Mouse (Mus musculus): ENCODE results near the gene Chrna1. TPM values are rescaled to one million over a fixed set of nuclear protein-coding genes. Genes with fewer than 3 reads are reported as not detected.

Chrna1 gene
- polyA plus RNA-seq (2011; ENCODE audit: insufficient read length, low read depth, missing spikeins): 0.19 and 0.37 TPM in 2 replicates

- Histone ChIP-seq H3K4me1 (ENCODE audit: control insufficient read depth, insufficient read depth, low read length) (peaks cover 5% of the 10 kb centered on the region; the same call in 1 of the 2 replicates), H3K4me3 (ENCODE audit: insufficient read depth, low read length) (no peak within 1 kb of the TSS), H3K27ac (ENCODE audit: insufficient read depth, low read length) (no peak within 1 kb of the TSS)
- TF ChIP-seq CTCF (IDR thresholded peaks at IDR 0.05; ENCODE audit: borderline replicate concordance, insufficient read depth, low read length): no peak
- TF ChIP-seq POLR2A (IDR thresholded peaks at IDR 0.05; ENCODE audit: low read depth, low read length): no peak
Observed at GRCm38 (mm10) chr2:73580166-73580565, at the start of gene Chrna1. Gene Chrna1 (minus strand): TSS chr2:73580338.

- TF ChIP-seq POLR2A (IDR thresholded peaks at IDR 0.05; ENCODE audit: low read depth, low read length) (no peak), CTCF (IDR thresholded peaks at IDR 0.05; ENCODE audit: borderline replicate concordance, insufficient read depth, low read length) (no peak)
- Histone ChIP-seq H3K4me3 (ENCODE audit: insufficient read depth, low read length) (no peak overlapping the region), H3K4me1 (ENCODE audit: control insufficient read depth, insufficient read depth, low read length) (no peaks in the 10 kb centered on the region), H3K27ac (ENCODE audit: insufficient read depth, low read length) (no peak overlapping the region)
Observed at GRCm38 (mm10) chr2:73618486-73619052, 38.4 kb upstream of the Chrna1 start.

- no peak for TF ChIP-seq CTCF (IDR thresholded peaks at IDR 0.05; ENCODE audit: borderline replicate concordance, insufficient read depth, low read length)
- no peak for TF ChIP-seq POLR2A (IDR thresholded peaks at IDR 0.05; ENCODE audit: low read depth, low read length)
- H3K27ac ChIP-seq (ENCODE audit: insufficient read depth, low read length): no peak overlapping the region
- no peak overlapping the region for H3K4me3 ChIP-seq (ENCODE audit: insufficient read depth, low read length)
- no peaks in the 10 kb centered on the region for H3K4me1 ChIP-seq (ENCODE audit: control insufficient read depth, insufficient read depth, low read length)
Observed at GRCm38 (mm10) chr2:73616434-73617057, 36.4 kb upstream of the Chrna1 start.

DNA sequence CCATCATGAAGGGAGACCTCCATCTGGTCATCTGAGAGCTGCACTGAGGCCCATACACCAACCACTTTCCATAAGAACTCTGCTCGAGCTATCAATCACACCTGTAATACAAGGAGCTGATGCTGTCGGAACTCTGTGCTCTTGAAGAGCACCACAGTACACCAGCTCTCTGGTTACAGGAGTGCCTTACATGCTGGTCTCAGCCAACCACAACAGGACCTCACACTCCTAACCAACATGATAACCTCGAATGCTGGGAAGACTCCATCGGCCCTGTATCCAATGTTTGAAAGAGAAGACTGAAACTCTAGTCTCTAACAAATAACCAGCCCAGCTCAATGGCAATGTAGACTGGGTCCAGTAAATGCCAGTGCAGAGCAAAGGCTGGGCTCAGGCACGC, 35.3 kb upstream of the Chrna1 start:
- TF ChIP-seq POLR2A (IDR thresholded peaks at IDR 0.05; ENCODE audit: low read depth, low read length) (no peak), CTCF (IDR thresholded peaks at IDR 0.05; ENCODE audit: borderline replicate concordance, insufficient read depth, low read length) (no peak)

GRCm38 (mm10) chr2:73614303-73614702, 34.2 kb upstream of the Chrna1 start:
- no peak overlapping the region for H3K27ac ChIP-seq (ENCODE audit: insufficient read depth, low read length)
- no peak overlapping the region for H3K4me3 ChIP-seq (ENCODE audit: insufficient read depth, low read length)
- TF ChIP-seq POLR2A (IDR thresholded peaks at IDR 0.05; ENCODE audit: low read depth, low read length): no peak
- no peak for TF ChIP-seq CTCF (IDR thresholded peaks at IDR 0.05; ENCODE audit: borderline replicate concordance, insufficient read depth, low read length)
- H3K4me1 ChIP-seq (ENCODE audit: control insufficient read depth, insufficient read depth, low read length): no peaks in the 10 kb centered on the region

More for the DNA sequence above, 35.3 kb upstream of the Chrna1 start:
- H3K27ac ChIP-seq (ENCODE audit: insufficient read depth, low read length): no peak overlapping the region
- H3K4me3 ChIP-seq (ENCODE audit: insufficient read depth, low read length): no peak overlapping the region
- H3K4me1 ChIP-seq (ENCODE audit: control insufficient read depth, insufficient read depth, low read length): no peaks in the 10 kb centered on the region

DNA sequence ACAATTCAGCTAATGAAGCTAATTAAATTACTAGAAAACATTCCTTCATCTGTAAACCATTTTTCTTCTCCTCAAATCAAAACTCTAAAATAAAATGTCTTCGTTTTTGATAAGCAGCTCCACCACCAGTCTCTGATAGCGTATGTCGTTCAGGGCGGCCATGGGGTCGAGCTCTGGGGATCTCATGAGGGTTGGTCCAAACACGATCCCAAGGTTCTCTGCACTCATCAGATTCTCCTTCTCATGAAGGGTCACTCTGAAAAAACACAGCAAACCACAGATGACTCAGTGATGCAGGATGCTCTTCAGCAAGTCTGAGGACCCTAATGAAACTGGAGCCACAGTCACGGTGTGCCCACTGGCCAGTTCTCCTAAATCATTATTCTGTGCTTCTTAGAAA, 32.8 kb upstream of the Chrna1 start:
- TF ChIP-seq POLR2A (IDR thresholded peaks at IDR 0.05; ENCODE audit: low read depth, low read length): no peak
- TF ChIP-seq CTCF (IDR thresholded peaks at IDR 0.05; ENCODE audit: borderline replicate concordance, insufficient read depth, low read length): no peak
- no peaks in the 10 kb centered on the region for H3K4me1 ChIP-seq (ENCODE audit: control insufficient read depth, insufficient read depth, low read length)
- H3K4me3 ChIP-seq (ENCODE audit: insufficient read depth, low read length): no peak overlapping the region
- H3K27ac ChIP-seq (ENCODE audit: insufficient read depth, low read length): no peak overlapping the region

DNA sequence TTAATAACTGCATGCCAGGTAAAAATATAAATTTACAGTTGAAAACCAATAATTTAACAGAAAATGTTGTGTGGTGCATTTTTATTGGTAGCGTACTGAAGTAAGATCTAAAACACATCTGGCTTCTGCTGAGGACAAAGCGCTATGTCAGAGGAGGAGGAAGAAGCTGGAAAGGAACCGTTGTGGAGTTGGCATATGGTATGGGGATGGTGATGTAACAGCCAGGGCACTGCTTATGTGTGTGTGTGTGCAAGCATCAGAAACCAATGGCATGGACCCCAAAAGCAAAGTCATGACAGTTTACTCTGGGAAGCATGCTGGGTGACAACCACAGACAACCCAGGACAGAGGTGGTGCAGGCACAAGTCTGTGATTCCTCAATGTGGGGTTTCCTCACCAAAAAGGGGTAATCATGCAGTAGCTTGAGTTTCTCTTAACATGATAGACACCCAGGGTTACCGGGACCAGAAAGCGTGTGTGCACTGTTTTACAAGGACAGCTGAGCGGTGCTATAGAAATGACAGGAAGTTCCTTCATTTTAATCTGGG, 32.3 kb upstream of the Chrna1 start:
- H3K27ac ChIP-seq (ENCODE audit: insufficient read depth, low read length): no peak overlapping the region
- no peak for TF ChIP-seq POLR2A (IDR thresholded peaks at IDR 0.05; ENCODE audit: low read depth, low read length)
- TF ChIP-seq CTCF (IDR thresholded peaks at IDR 0.05; ENCODE audit: borderline replicate concordance, insufficient read depth, low read length): no peak
- no peaks in the 10 kb centered on the region; the same call in 1 of the 2 replicates for H3K4me1 ChIP-seq (ENCODE audit: control insufficient read depth, insufficient read depth, low read length)

DNA sequence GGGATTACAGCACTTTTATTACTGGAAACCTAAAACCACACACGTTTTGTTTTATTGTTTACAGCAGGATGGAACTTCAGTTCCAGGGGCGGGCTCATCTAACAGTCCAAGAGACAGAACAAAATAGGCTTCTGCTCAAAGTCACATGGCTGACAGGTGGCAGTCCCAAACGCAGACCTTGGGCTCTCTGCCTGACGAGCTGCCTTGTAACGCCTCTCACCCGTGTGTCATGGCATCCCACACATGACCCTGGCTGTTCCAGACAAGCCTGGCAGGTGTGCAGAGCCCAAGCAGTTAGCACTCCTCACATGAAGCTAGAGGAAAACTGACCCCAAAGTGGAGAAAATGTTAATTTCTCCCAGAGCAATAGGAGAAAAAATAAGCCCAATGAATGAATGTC, 31.7 kb upstream of the Chrna1 start:
- H3K27ac ChIP-seq (ENCODE audit: insufficient read depth, low read length): no peak overlapping the region
- H3K4me3 ChIP-seq (ENCODE audit: insufficient read depth, low read length): no peak overlapping the region
- no peaks in the 10 kb centered on the region; the same call in 1 of the 2 replicates for H3K4me1 ChIP-seq (ENCODE audit: control insufficient read depth, insufficient read depth, low read length)
- TF ChIP-seq CTCF (IDR thresholded peaks at IDR 0.05; ENCODE audit: borderline replicate concordance, insufficient read depth, low read length): no peak
- no peak for TF ChIP-seq POLR2A (IDR thresholded peaks at IDR 0.05; ENCODE audit: low read depth, low read length)

More for the DNA sequence above, 32.3 kb upstream of the Chrna1 start:
- H3K4me3 ChIP-seq (ENCODE audit: insufficient read depth, low read length): no peak overlapping the region

DNA sequence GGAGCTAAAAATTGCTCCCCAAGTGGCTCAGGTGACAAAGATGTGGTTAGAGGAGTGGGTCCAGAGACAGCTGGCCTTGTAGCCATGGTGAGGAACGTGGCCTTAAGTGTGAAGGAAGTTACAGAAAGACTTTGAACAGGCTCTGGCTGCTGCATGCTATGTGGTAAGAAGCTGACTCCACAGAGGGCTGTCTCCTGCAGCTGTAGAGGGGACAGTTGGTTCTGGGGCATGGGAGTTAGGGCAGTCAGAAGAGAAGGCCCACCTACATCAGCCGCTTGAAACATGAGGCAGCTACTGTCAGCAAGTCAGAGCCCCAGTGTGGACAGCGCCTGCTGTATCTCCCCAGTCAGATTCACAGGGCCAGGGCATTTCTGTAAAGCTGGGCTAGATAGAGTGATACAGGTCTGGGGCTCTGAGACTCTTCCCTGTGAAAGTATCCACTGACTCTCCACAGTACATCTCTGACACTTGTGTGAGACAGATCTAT, 29.6 kb upstream of the Chrna1 start:
- H3K27ac ChIP-seq (ENCODE audit: insufficient read depth, low read length): no peak overlapping the region
- no peak for TF ChIP-seq CTCF (IDR thresholded peaks at IDR 0.05; ENCODE audit: borderline replicate concordance, insufficient read depth, low read length)
- no peak for TF ChIP-seq POLR2A (IDR thresholded peaks at IDR 0.05; ENCODE audit: low read depth, low read length)
- H3K4me3 ChIP-seq (ENCODE audit: insufficient read depth, low read length): no peak overlapping the region
- peaks cover under 1% of the 10 kb centered on the region; the same call in 1 of the 2 replicates for H3K4me1 ChIP-seq (ENCODE audit: control insufficient read depth, insufficient read depth, low read length)
